Mouse (Mus musculus): Measurements from ENCODE around the gene Lcn12. TPM values are rescaled to one million over a fixed set of nuclear protein-coding genes. Genes with fewer than 3 reads are reported as not detected.

Lcn12 gene
- total RNA-seq (2015; ENCODE audit: low replicate concordance) (not detected in 2 replicates), total RNA-seq (2017; ENCODE audit: low replicate concordance) (not detected in 2 replicates)

DNA sequence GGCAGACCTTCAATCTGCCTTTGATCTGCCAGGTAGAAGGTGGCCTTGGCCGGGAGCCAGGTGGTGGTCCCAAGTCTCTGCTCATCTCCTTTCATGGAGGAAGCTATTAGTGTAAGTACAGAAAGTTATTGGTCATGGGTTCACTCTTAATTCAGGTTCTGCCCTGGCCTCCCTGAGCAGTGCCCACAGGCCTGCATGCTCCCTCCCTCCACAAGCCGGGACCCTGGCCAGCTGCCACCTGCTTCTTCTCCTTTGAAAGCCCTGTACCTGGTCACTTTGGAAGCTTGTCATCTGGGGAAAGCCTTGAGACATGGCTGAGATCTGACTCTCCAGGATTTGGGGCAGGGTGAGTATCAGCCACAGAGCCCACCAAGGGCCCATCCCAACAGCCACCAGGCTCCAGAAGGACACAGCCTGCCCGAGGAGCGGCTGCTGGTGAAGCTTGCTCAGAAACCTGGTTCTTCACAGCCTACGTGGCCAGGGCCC is at the start of gene Lcn12:
TSS of gene Lcn12 (minus strand) at position 436 of the 486 bp plus-strand sequence.
- ATAC-seq (replicated peaks; ENCODE audit: low FRiP score, poor library complexity, severe bottlenecking) = no peak

DNA sequence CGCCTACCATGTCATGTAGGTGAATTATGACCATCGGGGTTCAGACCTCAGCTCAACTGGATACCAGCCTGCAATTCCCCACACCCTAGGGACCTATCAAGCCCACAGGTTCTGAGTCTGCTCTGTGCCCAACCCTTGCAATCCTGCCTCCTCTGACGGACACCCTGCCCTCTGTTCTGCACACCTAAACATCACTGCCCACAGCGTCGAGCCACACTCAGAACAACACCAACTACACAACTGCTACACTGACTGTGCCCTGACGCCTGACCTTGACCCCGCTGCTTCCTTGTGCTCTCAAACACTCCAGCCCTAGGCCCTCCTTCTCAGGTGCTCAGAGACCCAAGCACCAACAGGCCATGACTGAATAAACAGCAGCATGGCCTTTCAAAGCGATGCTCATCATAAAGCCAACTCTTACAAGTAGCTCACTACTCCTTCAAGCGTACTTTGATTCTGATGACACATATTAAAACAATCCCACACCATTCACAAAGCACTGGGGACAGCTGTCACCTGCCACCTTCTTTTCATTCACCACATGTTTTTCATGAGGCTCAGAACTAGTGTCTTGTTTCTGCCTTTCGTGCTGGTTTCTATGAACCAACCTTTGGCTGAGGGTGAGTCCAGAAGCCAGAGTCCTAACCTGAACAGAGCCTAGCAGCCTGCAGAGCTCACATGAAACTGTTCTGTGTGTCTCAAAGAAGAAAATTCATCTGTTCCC is 48.1 kb upstream of the Lcn12 start:
- ATAC-seq (replicated peaks; ENCODE audit: low FRiP score, poor library complexity, severe bottlenecking) = no peak

- ATAC-seq (replicated peaks; ENCODE audit: low FRiP score, poor library complexity, severe bottlenecking) = no peak
Measured at GRCm38 (mm10) chr2:25540541-25540948, 46.8 kb upstream of the Lcn12 start.

- no peak for ATAC-seq (replicated peaks; ENCODE audit: low FRiP score, poor library complexity, severe bottlenecking)
Measured at GRCm38 (mm10) chr2:25536531-25536930, 42.8 kb upstream of the Lcn12 start.

DNA sequence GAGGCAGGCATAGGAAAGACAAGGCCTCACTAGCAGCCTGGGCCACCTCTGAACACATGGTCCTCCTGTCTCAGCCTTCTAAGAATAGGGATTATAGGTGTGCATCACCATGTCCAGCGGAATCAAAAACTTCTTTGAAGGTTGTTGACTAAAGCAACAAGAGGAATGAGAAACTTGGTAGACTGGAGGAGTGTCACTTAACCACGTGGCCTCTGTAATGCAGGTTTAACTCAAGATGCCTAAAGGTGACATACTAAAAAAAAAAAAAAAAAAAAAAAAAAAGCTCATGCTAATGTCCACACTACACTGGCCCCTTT is 41.1 kb upstream of the Lcn12 start:
- no peak for ATAC-seq (replicated peaks; ENCODE audit: low FRiP score, poor library complexity, severe bottlenecking)

DNA sequence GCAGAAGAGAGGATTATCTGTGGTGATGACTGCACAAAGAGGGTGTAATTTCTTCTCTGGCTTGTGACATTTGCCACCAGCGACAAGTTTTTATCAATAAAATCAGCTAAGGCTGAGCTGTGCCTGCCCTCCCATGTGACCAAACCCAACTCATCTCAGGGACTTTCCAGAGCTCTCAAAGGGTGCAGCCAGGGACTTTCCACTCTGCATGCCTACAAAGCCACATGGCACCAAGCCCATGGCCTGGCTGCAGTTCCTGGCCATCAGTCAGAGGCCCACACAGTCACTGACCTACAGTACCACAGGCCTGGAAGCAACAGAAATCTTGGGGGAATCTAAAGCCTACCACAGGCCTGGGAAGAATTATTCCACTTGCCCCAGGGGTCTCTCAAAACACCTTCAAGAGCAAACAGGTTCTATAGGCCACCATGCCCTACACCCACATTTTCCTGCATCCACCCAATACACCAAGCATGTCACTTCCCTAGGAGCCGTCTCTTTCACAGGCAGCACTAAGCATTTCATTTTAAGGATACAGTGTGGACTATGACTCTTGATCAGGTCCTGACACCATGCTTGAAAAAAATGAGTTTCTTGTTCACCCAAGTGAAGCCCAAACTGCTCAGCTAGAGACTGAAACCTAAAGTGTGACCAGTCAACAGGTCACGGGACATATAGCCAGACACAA is 40.6 kb upstream of the Lcn12 start:
- ATAC-seq (replicated peaks; ENCODE audit: low FRiP score, poor library complexity, severe bottlenecking) = no peak

DNA sequence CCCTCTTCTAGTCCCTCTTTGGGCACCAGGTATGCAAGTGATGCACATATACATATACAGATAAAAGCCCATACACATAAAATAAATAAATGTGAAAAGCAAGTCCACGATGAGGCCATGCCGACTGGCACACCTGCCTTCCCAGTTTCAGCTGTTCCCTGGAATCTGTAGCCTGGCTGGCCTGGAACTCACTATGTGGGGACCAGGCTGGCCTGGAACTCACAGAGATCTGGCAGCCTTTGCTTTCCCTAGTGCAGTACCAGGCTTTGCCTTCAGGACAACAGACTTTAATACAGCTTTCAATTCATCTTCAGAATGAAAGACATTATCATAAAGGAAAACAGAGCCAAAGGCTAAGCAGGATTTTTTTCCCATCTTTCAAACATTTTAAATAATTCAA is 40.0 kb upstream of the Lcn12 start:
- no peak for ATAC-seq (replicated peaks; ENCODE audit: low FRiP score, poor library complexity, severe bottlenecking)

DNA sequence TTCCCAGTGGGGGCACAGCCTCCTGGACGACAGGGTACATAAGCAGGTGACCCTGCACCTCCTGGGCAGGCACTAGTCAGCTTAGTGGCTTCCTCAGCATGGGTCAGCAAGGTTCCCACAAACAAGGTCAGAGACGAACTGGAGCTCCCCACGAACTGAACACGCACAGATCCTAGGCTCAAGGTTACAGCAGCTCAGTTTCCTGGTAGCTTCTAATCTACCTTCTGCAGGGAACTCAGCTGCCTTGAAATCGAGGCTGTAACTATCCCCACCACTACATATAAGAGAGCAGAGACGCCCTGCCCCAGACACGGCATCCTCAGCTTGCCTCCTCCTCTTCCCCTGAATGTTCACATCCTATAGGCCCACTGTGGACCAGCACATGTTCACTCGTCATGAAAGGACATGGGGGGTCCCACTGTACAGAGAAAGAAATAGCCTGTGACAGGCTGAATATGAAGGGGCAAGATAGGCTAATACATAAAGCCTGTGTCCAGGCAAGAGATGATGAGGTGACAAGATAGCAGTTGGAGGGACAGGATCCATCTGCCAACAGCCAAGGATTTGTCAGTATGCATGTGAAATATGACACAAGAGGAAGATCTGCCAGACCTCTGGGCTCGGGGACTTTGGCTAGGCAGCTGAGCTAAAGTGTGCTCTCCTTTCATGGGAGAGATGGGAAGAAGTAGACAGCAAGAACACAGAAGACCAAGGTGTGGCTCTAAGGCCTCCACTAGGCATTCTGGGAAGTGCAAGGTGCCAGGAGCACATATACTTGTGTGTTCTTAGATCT is 33.0 kb upstream of the Lcn12 start:
- no peak for ATAC-seq (replicated peaks; ENCODE audit: low FRiP score, poor library complexity, severe bottlenecking)

DNA sequence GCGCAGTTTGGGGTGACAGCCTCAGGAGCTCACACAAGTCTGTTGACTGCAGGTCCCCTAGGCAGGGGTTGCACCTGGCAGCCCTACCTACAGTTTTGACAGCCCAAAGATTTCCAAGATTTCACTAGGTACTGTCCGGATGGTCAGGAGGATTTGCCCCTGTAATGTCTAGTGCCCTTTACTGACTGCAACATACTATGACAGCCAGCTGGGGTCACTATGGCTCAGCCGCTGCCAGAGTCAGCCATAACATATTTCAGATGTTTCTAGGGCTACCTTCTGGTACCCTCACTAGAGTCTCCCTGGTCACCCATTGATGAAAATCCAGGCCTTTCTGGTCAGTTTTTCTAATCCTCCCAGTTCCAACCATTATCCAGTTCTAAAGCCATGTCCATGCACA is 16.2 kb upstream of the Lcn12 start:
- ATAC-seq (replicated peaks; ENCODE audit: low FRiP score, poor library complexity, severe bottlenecking) = no peak

DNA sequence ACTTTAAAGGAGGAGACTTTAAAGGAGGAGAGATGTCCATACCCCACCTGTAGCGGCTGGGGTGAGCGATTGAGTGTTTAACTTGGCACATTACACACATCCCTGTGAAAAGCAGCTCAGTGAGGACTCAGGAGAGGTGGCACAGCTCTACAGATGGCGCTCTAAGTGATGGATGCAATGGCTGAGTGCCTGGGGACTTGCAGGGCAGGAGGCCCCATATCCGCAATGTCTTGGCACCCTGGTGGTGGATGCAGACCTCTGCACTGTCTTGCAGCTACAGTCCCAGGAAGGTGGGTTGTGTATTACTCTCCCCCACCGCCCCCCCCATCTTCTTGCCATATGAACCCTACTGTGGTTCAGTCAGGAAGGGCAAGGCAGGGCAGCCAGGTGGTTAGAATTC is 13.3 kb upstream of the Lcn12 start:
- ATAC-seq (replicated peaks; ENCODE audit: low FRiP score, poor library complexity, severe bottlenecking) = no peak

- no peak for ATAC-seq (replicated peaks; ENCODE audit: low FRiP score, poor library complexity, severe bottlenecking)
Measured at GRCm38 (mm10) chr2:25505860-25506259, 12.1 kb upstream of the Lcn12 start.

GRCm38 (mm10) chr2:25505000-25505399 is 11.3 kb upstream of the Lcn12 start:
- no peak for ATAC-seq (replicated peaks; ENCODE audit: low FRiP score, poor library complexity, severe bottlenecking)

DNA sequence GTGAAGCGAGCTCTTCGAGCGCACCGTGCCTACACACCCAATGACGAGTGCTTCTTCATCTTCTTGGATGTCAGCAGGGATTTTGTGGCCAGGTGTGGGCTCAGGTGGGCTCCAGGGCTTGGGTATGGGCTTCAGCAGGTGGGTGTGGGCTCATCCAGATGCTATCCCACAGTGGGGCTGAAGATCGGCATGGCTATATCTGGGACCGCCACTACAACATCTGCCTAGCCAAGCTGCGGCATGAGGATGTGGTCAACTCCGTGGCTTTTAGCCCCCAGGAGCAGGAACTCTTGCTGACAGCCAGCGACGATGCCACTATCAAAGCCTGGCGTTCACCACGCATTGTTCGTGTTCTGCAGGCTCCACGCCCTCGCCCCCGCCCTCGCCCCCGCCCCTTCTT is 10.8 kb upstream of the Lcn12 start:
- ATAC-seq (replicated peaks; ENCODE audit: low FRiP score, poor library complexity, severe bottlenecking) = no peak

DNA sequence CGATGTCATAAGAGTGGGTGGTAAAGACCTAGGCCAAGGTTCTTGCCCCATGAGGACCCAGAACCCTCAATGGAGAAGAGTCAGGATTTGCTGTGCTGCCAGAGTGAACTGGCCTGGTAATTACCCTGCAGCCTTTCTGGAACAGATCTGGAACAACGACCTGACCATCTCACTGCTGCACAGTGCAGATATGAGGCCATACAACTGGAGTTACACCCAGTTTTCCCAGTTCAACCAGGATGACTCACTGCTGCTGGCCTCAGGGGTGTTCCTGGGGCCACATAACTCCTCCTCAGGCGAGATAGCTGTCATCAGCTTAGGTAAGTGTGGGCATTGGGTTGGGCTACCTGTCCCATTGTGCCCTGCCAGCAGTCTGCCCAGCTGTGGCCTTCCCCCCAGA is 9.0 kb upstream of the Lcn12 start:
- ATAC-seq (replicated peaks; ENCODE audit: low FRiP score, poor library complexity, severe bottlenecking) = no peak

- ATAC-seq (replicated peaks; ENCODE audit: low FRiP score, poor library complexity, severe bottlenecking) = no peak
Measured at GRCm38 (mm10) chr2:25501593-25502486, 8.1 kb upstream of the Lcn12 start, which contains the start of gene C8g. Gene C8g (minus strand): TSS chr2:25501719.

GRCm38 (mm10) chr2:25500576-25501405 is 7.1 kb upstream of the Lcn12 start, which contains the start of gene Fbxw5:
Gene Fbxw5 (plus strand): TSS chr2:25500750.
- ATAC-seq (replicated peaks; ENCODE audit: low FRiP score, poor library complexity, severe bottlenecking) = peak; percentile 79

DNA sequence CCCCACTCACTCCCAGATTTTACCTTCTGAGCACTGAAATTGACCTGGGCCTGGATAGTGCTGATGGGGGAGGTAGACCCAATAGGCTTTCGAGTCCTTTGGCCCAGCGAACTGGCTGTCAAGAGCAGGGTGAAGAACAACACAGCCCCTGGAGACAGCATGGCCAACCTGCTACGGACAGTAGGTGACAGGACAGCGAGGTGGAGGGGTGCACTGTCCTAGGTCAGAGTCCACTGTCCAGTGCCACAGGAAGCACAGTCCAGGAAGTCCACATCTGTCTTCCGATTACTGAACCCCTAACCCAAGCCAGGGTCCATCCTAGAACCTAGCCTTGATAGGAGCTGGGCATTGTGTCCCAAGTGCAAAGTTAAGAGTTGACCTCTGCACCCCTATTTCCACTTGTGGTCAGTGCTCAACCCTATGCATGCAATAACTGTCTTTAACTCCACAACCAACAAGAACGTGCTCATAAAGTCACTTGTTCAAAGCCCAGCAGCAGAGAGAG is 6.4 kb upstream of the Lcn12 start:
- ATAC-seq (replicated peaks; ENCODE audit: low FRiP score, poor library complexity, severe bottlenecking) = no peak
